Mouse (Mus musculus): ENCODE results near the gene Efemp2.

GRCm38 (mm10) chr19:5492641-5493040 is 18.9 kb downstream of the Efemp2 start:
- TF ChIP-seq POLR2A (IDR thresholded peaks at IDR 0.05; ENCODE audit: insufficient read length, low read depth) (no peak), USF1 (IDR thresholded peaks at IDR 0.05; ENCODE audit: low read depth) (no peak), SRF (IDR thresholded peaks at IDR 0.05; ENCODE audit: control insufficient read depth, insufficient read length, low read depth) (no peak)

Data from myocyte (in vitro differentiated cells).